Mouse (Mus musculus) kidney, adult 2 months (tissue): ENCODE results near the gene Pcolce. TPM values are rescaled to one million over a fixed set of nuclear protein-coding genes. Genes with fewer than 3 reads are reported as not detected.

Experiments used
- DNase-seq: peaks from one replicate; pipeline ENCODE4 v3.0.0; 2021
- H3K27ac ChIP-seq: fragments of 200-500 bp; 2 replicates; pipeline ENCODE4 v1.5.1; 2012; ENCODE audit warnings: low read depth, low read length, control low read depth, inconsistent platforms; ENCODE audit not compliant: insufficient read depth
- H3K27me3 ChIP-seq: fragments of 200-500 bp; replicated peaks from 2 replicates; pipeline ENCODE4 v1.6.1; 2012; ENCODE audit warnings: mild to moderate bottlenecking, moderate library complexity, low read length, inconsistent platforms; ENCODE audit not compliant: control insufficient read depth, insufficient read depth
- H3K36me3 ChIP-seq: fragments of 200-500 bp; 2 replicates; pipeline ENCODE4 v1.6.1; 2012; ENCODE audit warnings: mild to moderate bottlenecking, moderate library complexity, low read length, inconsistent platforms; ENCODE audit not compliant: control insufficient read depth, insufficient read depth
- H3K4me1 ChIP-seq: fragments of 200-500 bp; 2 replicates; pipeline ENCODE4 v1.6.1; 2011; ENCODE audit warnings: low read length; ENCODE audit not compliant: control insufficient read depth, insufficient read depth
- H3K4me3 ChIP-seq: fragments of 200-500 bp; 2 replicates; pipeline ENCODE4 v1.5.1; 2011; ENCODE audit warnings: mild to moderate bottlenecking, low read depth, low read length, control low read depth; ENCODE audit not compliant: insufficient read depth
- CTCF ChIP-seq: fragments of 200-500 bp; conservative IDR thresholded peaks from 2 replicates; pipeline ENCODE4 v1.5.1; 2011; ENCODE audit warnings: low read depth, mild to moderate bottlenecking, control low read depth, low read length, moderate library complexity, mixed read lengths; ENCODE audit not compliant: insufficient read depth, insufficient read length
- POLR2A ChIP-seq: fragments of 200-500 bp; IDR thresholded peaks from one replicate; pipeline ENCODE4 v1.6.1; 2011; ENCODE audit warnings: low read depth, low read length, control low read depth
- WGBS: fragments of 180-500 bp; shearing (Covaris S2); methylation state at CpG from one replicate; pipeline ENCODE4 v1.1.7; 2018; 5-methylcytosine and 5-hydroxymethylcytosine counted together
- polyA plus RNA-seq: library from polyadenylated mRNA; depleted of rRNA; stranded (reverse); fragments of >200 nt; gene quantifications from 2 replicates; pipeline ENCODE4 v1.2.3, GENCODE M21; 2012; rRNA removed

Pcolce gene
- polyA plus RNA-seq, 1 experiment, result 160 TPM

- H3K27ac ChIP-seq, result no peak overlapping the region
- H3K27me3 ChIP-seq, result no peaks in the 10 kb centered on the region
- no peaks in the 10 kb centered on the region for H3K36me3 ChIP-seq
- TF ChIP-seq POLR2A, result no peak
- TF ChIP-seq CTCF, result no peak
- H3K4me1 ChIP-seq, result no peaks in the 10 kb centered on the region
- WGBS, result 76% methylated on average over 6 of the region's 6 CpGs
- no peak for DNase-seq
- H3K4me3 ChIP-seq, result no peak overlapping the region
Measured at GRCm38 (mm10) chr5:137565744-137566143, 47.8 kb downstream of the Pcolce start.

- Histone ChIP-seq H3K27ac (no peak overlapping the region), H3K27me3 (no peaks in the 10 kb centered on the region), H3K36me3 (no peaks in the 10 kb centered on the region), H3K4me3 (no peak overlapping the region), H3K4me1 (no peaks in the 10 kb centered on the region)
- TF ChIP-seq CTCF (no peak), POLR2A (no peak)
- WGBS, result 81% methylated on average over 10 of the region's 10 CpGs
- no peak for DNase-seq
Measured at GRCm38 (mm10) chr5:137562965-137563364, 50.6 kb downstream of the Pcolce start.

- 63% methylated on average over 6 of the region's 6 CpGs for WGBS
Measured at GRCm38 (mm10) chr5:137561556-137561955, 52.0 kb downstream of the Pcolce start.

More at GRCm38 (mm10) chr5:137561556-137561955, 52.0 kb downstream of the Pcolce start:
- TF ChIP-seq POLR2A (no peak), CTCF (no peak)
- Histone ChIP-seq H3K4me1 (no peaks in the 10 kb centered on the region), H3K4me3 (no peak overlapping the region), H3K27ac (no peak overlapping the region), H3K27me3 (no peaks in the 10 kb centered on the region), H3K36me3 (no peaks in the 10 kb centered on the region)
- DNase-seq, result no peak

Other genes with a start within 250 kb of the Pcolce start
- gene Zan, start 136.7 kb downstream of the Pcolce start, polyA plus RNA-seq, result 0.16 and 0.19 TPM in 2 replicates
- gene Pop7, start 111.3 kb downstream of the Pcolce start, polyA plus RNA-seq, result 38.9 and 39.1 TPM in 2 replicates
- 24.4 and 26.9 TPM in 2 replicates for gene Gigyf1, start 95.2 kb downstream of the Pcolce start, polyA plus RNA-seq
- 0.38 TPM in 1 of 2 replicates, not detected in the other for gene Epo, start 80.5 kb downstream of the Pcolce start, polyA plus RNA-seq
- 645 and 701 TPM in 2 replicates for gene Gnb2, start 80.3 kb downstream of the Pcolce start, polyA plus RNA-seq
- gene Actl6b, start 60.3 kb downstream of the Pcolce start, polyA plus RNA-seq, result 0.12 and 0.16 TPM in 2 replicates
- gene Tfr2, start 43.9 kb downstream of the Pcolce start, polyA plus RNA-seq, result 1.2 and 1.7 TPM in 2 replicates
- gene Mospd3, start 12.7 kb downstream of the Pcolce start, polyA plus RNA-seq, result 84.2 and 86.6 TPM in 2 replicates
- 0.20 and 0.41 TPM in 2 replicates for gene Fbxo24, start 15.2 kb upstream of the Pcolce start, polyA plus RNA-seq
- 39.4 and 45.5 TPM in 2 replicates for gene Lrch4, start 15.3 kb upstream of the Pcolce start, polyA plus RNA-seq
- 12.2 and 19.8 TPM in 2 replicates for gene Gm20605, start 15.4 kb upstream of the Pcolce start, polyA plus RNA-seq
- gene Sap25, start 27.6 kb upstream of the Pcolce start, polyA plus RNA-seq, result 61.1 and 77.6 TPM in 2 replicates
- gene Irs3, start 31.9 kb upstream of the Pcolce start, polyA plus RNA-seq, result 4.2 and 4.4 TPM in 2 replicates
- 36.5 and 48.1 TPM in 2 replicates for gene Agfg2, start 70.9 kb upstream of the Pcolce start, polyA plus RNA-seq
- 3.1 and 4.1 TPM in 2 replicates for gene Nyap1, start 127.8 kb upstream of the Pcolce start, polyA plus RNA-seq
- 71.2 and 78.4 TPM in 2 replicates for gene Tsc22d4, start 131.9 kb upstream of the Pcolce start, polyA plus RNA-seq
- 30.6 and 36.6 TPM in 2 replicates for gene Ppp1r35, start 165.1 kb upstream of the Pcolce start, polyA plus RNA-seq
- 41.0 and 42.9 TPM in 2 replicates for gene Mepce, start 173.9 kb upstream of the Pcolce start, polyA plus RNA-seq
- 1.6 and 2.5 TPM in 2 replicates for gene Zcwpw1, start 174.0 kb upstream of the Pcolce start, polyA plus RNA-seq
- 1.5 and 2.5 TPM in 2 replicates for gene Pilra, start 222.5 kb upstream of the Pcolce start, polyA plus RNA-seq
- 1.3 and 1.5 TPM in 2 replicates for gene Pilrb1, start 244.3 kb upstream of the Pcolce start, polyA plus RNA-seq